Mouse (Mus musculus) kidney, adult 9 months (tissue): Measurements from ENCODE around the gene Dnase2a.

Experiments
- DNase-seq: peaks from one replicate; pipeline ENCODE4 v3.0.0; 2022

Gene Dnase2a

GRCm38 (mm10) chr8:84908421-84909161 is at the start of gene Dnase2a:
TSS of gene Dnase2a (plus strand) at chr8:84908560.
- peak; percentile 98 for DNase-seq

- DNase-seq, result peak; percentile 80
Measured at GRCm38 (mm10) chr8:84871376-84872308, 36.7 kb upstream of the Dnase2a start, which contains the start of gene Syce2. TSS of gene Syce2 (plus strand) at chr8:84872111.

- peak; percentile 34 for DNase-seq
Measured at GRCm38 (mm10) chr8:84872309-84872965, 35.9 kb upstream of the Dnase2a start.

DNA sequence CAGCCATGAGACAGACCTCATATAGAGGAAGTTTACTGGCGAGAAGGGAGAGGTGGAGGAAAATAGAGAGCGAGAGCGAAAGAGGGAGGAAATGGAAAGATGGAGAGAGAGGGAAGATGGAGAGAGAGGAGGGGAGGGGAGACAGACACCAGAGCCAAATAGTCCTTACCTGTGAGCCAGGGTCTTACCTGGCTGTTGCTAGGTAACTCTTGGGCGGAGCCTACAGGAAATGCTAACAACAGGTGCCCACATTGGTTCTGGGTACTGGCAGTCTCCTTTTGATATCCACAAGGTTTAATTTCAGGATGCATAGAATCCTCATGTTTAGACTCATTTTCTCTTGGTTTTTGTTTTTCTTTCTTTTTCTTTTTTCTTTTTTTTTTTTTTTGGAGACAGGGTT is 35.3 kb upstream of the Dnase2a start:
- DNase-seq, result no peak

GRCm38 (mm10) chr8:84874339-84874738 is 34.0 kb upstream of the Dnase2a start:
- DNase-seq, result no peak

GRCm38 (mm10) chr8:84877297-84878035 is 30.9 kb upstream of the Dnase2a start:
- DNase-seq, result no peak

GRCm38 (mm10) chr8:84878915-84879314 is 29.4 kb upstream of the Dnase2a start:
- no peak for DNase-seq

GRCm38 (mm10) chr8:84884728-84885127 is 23.6 kb upstream of the Dnase2a start:
- no peak for DNase-seq

- DNase-seq, result no peak
Measured at GRCm38 (mm10) chr8:84888280-84888679, 20.1 kb upstream of the Dnase2a start.

- DNase-seq, result no peak
Measured at GRCm38 (mm10) chr8:84889141-84889540, 19.2 kb upstream of the Dnase2a start.

GRCm38 (mm10) chr8:84892993-84893708 is 15.2 kb upstream of the Dnase2a start:
- peak; percentile 86 for DNase-seq

DNA sequence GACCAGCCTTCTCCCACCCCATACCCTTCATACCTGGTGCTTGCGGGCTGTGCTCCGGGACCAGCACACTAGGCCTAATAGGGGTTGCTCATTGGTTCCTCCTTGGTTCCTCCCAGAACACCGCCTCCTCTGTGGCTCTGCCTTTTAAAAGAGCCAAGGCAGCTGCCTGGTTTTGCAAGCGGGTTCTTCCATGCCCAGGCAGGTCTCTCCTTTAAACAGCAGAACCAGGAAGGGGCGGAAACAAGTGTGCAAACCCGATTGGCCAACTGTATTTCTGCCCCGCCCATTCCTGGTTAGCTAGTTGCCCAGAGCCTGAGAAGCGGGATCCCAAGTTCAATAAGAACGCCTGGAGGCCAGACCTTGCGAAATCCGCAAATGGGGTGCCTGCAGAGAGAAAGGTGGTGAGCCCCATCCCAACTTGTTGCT is 14.6 kb upstream of the Dnase2a start, which contains the start of gene Gcdh:
Gcdh (minus strand) TSS at position 213 of the 426 bp plus-strand sequence.
- peak; percentile 99 for DNase-seq

DNA sequence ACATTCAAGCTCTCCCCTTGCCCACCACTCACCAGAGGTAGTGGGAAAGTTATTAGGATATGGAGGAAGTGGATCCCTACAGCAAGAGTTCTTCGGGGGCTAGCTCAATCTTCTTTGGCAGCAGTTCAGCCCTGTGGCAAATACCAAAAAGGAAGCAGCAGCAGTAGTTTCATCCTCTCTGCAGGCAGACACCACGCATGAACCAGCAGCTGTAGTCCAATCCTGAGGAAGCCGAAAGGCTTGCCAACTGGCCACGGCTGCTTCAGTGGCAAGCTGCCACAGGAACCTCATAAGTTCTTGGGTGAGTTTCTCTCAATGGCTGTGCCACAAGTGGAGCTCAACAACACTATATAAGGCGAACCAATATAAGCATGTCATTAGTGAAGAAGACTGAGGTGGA is 12.4 kb upstream of the Dnase2a start:
- DNase-seq, result no peak

DNA sequence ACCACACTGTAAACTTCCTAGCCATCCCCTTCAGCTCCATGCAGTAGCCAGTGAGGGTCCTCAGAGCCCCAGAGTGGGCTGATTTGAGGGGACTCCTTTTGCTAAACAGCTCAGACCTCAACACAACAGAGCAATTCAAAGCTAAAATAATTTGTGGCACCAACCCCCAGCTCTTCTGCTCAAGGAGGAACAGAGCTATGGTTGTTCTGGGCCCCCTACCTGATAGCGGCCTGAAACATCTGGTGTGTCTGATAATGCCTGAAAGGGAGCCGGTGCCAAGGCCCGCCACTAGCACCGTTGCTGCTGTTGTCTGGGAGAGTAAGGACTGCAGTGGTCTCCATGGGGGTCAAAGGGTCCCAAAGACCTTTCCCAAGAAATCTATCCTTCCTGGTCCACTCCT is 7.3 kb upstream of the Dnase2a start:
- no peak for DNase-seq

DNA sequence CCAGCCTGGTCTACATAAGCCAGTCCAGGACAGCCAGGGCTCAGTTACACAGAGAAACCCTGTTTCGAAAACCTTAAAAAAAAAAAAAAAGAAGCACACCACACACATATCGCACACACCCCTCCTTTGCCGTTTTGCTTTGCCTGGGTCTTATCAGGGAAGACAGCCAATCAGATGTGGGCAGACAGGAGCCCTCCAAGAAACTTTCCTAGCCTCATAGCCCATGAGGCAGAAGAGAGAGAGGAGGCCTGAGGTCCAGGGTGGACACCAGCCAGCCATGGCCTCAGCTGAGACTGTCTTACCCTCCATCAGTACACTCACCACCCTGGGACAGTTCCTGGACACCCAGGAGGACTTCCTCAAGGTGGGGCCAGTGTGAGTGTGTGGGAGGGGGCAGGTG is 6.6 kb upstream of the Dnase2a start, which contains the start of gene Klf1:
Klf1 (plus strand) TSS at position 177 of the 400 bp plus-strand sequence.
- DNase-seq, result no peak

DNA sequence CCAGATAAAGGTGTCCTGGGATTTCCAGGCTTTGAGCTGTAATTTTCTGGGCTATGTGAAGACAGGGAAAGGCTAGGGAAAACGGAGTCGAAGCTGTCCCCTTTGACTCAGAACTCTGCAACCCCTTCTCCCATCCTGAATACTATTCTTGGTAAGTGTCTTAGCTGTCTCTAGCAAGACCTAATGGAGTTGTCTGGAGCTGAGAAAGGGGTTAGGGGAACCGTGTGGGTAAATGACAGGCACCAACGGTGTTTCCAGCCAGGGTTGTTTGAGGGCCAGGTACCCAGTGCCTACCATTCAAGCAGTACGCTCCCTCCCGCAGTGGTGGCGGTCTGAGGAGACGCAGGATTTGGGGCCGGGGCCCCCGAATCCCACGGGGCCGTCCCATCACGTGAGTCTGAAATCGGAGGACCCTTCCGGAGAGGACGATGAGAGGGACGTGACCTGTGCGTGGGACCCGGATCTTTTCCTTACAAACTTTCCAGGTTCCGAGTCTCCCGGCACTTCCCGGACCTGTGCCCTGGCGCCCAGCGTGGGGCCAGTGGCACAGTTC is 5.9 kb upstream of the Dnase2a start:
- DNase-seq, result peak; percentile 28

DNA sequence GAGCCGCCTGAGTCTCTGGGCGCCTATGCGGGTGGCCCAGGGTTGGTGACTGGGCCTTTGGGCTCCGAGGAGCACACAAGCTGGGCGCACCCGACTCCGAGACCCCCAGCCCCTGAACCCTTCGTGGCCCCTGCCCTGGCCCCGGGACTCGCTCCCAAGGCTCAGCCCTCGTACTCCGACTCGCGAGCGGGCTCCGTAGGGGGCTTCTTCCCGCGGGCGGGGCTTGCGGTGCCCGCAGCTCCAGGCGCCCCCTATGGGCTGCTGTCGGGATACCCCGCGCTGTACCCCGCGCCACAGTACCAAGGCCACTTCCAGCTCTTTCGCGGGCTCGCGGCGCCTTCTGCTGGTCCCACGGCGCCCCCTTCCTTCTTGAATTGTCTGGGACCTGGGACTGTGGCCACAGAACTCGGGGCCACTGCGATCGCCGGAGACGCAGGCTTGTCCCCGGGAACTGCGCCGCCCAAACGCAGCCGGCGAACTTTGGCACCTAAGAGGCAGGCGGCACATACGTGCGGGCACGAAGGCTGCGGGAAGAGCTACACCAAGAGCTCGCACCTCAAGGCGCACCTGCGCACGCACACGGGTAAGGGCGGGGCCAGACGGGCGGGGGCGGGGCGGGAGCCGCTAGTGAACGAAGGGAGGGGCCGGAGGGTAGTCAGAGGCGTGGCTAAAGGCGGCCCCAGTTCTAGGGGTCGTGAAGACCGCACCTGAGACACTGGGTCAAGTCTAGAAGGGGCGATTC is 5.3 kb upstream of the Dnase2a start:
- peak; percentile 97 for DNase-seq

GRCm38 (mm10) chr8:84904351-84904750 is 4.0 kb upstream of the Dnase2a start:
- no peak for DNase-seq

- no peak for DNase-seq
Measured at GRCm38 (mm10) chr8:84907037-84907436, 1.3 kb upstream of the Dnase2a start.

GRCm38 (mm10) chr8:84907493-84907892 is 867 bp upstream of the Dnase2a start:
- no peak for DNase-seq
